Mouse (Mus musculus): ENCODE data around the gene Psmb11.

GRCm38 (mm10) chr14:54647900-54648299, 26.7 kb downstream of the Psmb11 start:
- TF ChIP-seq CTCF (IDR thresholded peaks at IDR 0.05; ENCODE audit: low read depth) (no peak), EP300 (IDR thresholded peaks at IDR 0.05; ENCODE audit: low read depth) (no peak)

Measured in heart, postnatal 0 days (tissue).